Mouse (Mus musculus) limb, embryonic 14.5 days (tissue): Measurements from ENCODE around the gene Rln3. TPM values are rescaled to one million over a fixed set of nuclear protein-coding genes. Genes with fewer than 3 reads are reported as not detected.
"Not testable (repeated sequence)": the region's sequence is repeated elsewhere in the genome, so short reads cannot be mapped to it uniquely, and the experiment has no call there.

Source experiments
- ATAC-seq: fragments of 200-750 bp; cut with Nextera tagmentation; 2 replicates; pipeline ENCODE4 v1.8.0; 2017; ENCODE audit warnings: low read depth, moderate number of reproducible peaks, moderate TSS enrichment; ENCODE audit not compliant: low FRiP score
- DNase-seq: peaks from one replicate; pipeline ENCODE4 v3.0.0-alpha.2; 2015; ENCODE audit warnings: low spot score
- H3K27ac ChIP-seq: fragments of 300-500 bp; sonication (generic); replicated peaks from 2 replicates; pipeline ENCODE4 v1.5.1; 2014; ENCODE audit warnings: low read depth, mild to moderate bottlenecking, low read length, moderate library complexity, mixed read lengths
- H3K27me3 ChIP-seq: fragments of 300-500 bp; sonication (generic); 2 replicates; pipeline ENCODE4 v1.6.1; 2014; ENCODE audit warnings: low read length, mixed read lengths; ENCODE audit not compliant: control insufficient read depth, insufficient read depth
- H3K36me3 ChIP-seq: fragments of 300-500 bp; sonication (generic); 2 replicates; pipeline ENCODE4 v1.6.1; 2014; ENCODE audit warnings: mild to moderate bottlenecking, low read length, moderate library complexity, mixed read lengths; ENCODE audit not compliant: control insufficient read depth, insufficient read depth
- H3K4me1 ChIP-seq: fragments of 300-500 bp; sonication (generic); 2 replicates; pipeline ENCODE4 v1.6.1; 2014; ENCODE audit warnings: antibody characterized with exemption, low read length, mixed read lengths; ENCODE audit not compliant: control insufficient read depth, insufficient read depth
- H3K4me2 ChIP-seq: fragments of 300-500 bp; sonication (generic); replicated peaks from 2 replicates; pipeline ENCODE4 v1.6.1; 2014; ENCODE audit warnings: low read depth, mild to moderate bottlenecking, low read length, moderate library complexity; ENCODE audit not compliant: severe bottlenecking
- H3K4me3 ChIP-seq: fragments of 300-500 bp; sonication (generic); replicated peaks from 2 replicates; pipeline ENCODE4 v1.5.1; 2014; ENCODE audit warnings: low read length
- H3K9ac ChIP-seq: fragments of 300-500 bp; sonication (generic); 2 replicates; pipeline ENCODE4 v1.6.1; 2014; ENCODE audit warnings: mild to moderate bottlenecking, low read depth, low read length, moderate library complexity; ENCODE audit not compliant: severe bottlenecking
- H3K9me3 ChIP-seq: fragments of 300-500 bp; sonication (generic); 2 replicates; pipeline ENCODE4 v1.6.1; 2016; ENCODE audit warnings: low read length; ENCODE audit not compliant: control insufficient read depth
- POLR2A ChIP-seq: fragments of 200-500 bp; IDR thresholded peaks from 2 replicates; pipeline ENCODE4 v1.8.0; 2012; ENCODE audit warnings: inconsistent platforms, mild to moderate bottlenecking, moderate library complexity, borderline replicate concordance; ENCODE audit not compliant: insufficient read depth, insufficient read length; ENCODE audit errors: extremely low read depth
- WGBS: fragments of 180-500 bp; shearing (Covaris S2); extraction: QIAGEN DNeasy Blood & Tissue Kit; methylation state at CpG from one replicate; pipeline ENCODE4 v1.1.7; 2014; 5-methylcytosine and 5-hydroxymethylcytosine counted together
- polyA plus RNA-seq, 2 experiments: library from polyadenylated mRNA; depleted of rRNA in 1 of 2; stranded (reverse) in 1 of 2; unstranded in 1 of 2; fragments of >200 nt; fragmentation: Nextera tagmentation in 1 of 2; extraction: Ambion mirVana in 1 of 2; gene quantifications; 2 replicates each; pipeline versions ENCODE4 v1.2.1 to v1.2.3; 2012 to 2014

Rln3 gene
- polyA plus RNA-seq, 2 experiments = not detected

- Histone ChIP-seq H3K36me3 (no peaks in the 10 kb centered on the region), H3K9ac (no peak overlapping the region), H3K27me3 (peaks cover 34% of the 10 kb centered on the region), H3K4me2 (no peak overlapping the region), H3K9me3 (no peaks in the 10 kb centered on the region), H3K4me1 (peaks cover 31% of the 10 kb centered on the region), H3K4me3 (no peak overlapping the region), H3K27ac (no peak overlapping the region)
- WGBS = 32% methylated on average over 7 of the region's 7 CpGs
- no peak for ATAC-seq
- no peak for DNase-seq
- no peak for TF ChIP-seq POLR2A
Observed at GRCm38 (mm10) chr8:84008362-84008761, 36.4 kb downstream of the Rln3 start.

- not testable (repeated sequence) for H3K4me3 ChIP-seq, H3K4me2 ChIP-seq, ATAC-seq, DNase-seq, H3K27me3 ChIP-seq, H3K9me3 ChIP-seq, H3K27ac ChIP-seq, H3K9ac ChIP-seq
- Histone ChIP-seq H3K4me1 (peaks cover 17% of the 10 kb centered on the region), H3K36me3 (peaks cover 13% of the 10 kb centered on the region)
- WGBS = 91% methylated on average over 7 of the region's 7 CpGs
Observed at GRCm38 (mm10) chr8:84005502-84005901, 39.3 kb downstream of the Rln3 start.

- no peaks in the 10 kb centered on the region for H3K9me3 ChIP-seq
- 1% methylated on average over 30 of the region's 30 CpGs for WGBS
- H3K4me3 ChIP-seq = peak overlapping the region; percentile 63
- peak overlapping the region; percentile 92 for H3K4me2 ChIP-seq
- H3K27ac ChIP-seq = peak overlapping the region; percentile 83
- TF ChIP-seq POLR2A = 0 out of 2 replicates have a peak, but pooled peaks have one; percentile 6
- ATAC-seq = peak; percentile 86
- peak overlapping the region; percentile 69 for H3K9ac ChIP-seq
- peaks cover 15% of the 10 kb centered on the region for H3K4me1 ChIP-seq
- peaks cover 21% of the 10 kb centered on the region for H3K36me3 ChIP-seq
- no peaks in the 10 kb centered on the region for H3K27me3 ChIP-seq
- DNase-seq = peak; percentile 94
Observed at GRCm38 (mm10) chr8:84004533-84005201, 40.1 kb downstream of the Rln3 start.

- H3K4me3 ChIP-seq = peak overlapping the region; percentile 63
- no peak for TF ChIP-seq POLR2A
- no peaks in the 10 kb centered on the region for H3K9me3 ChIP-seq
- WGBS = 68% methylated on average over 6 of the region's 6 CpGs
- peaks cover 22% of the 10 kb centered on the region for H3K4me1 ChIP-seq
- H3K36me3 ChIP-seq = peaks cover 28% of the 10 kb centered on the region
- peak overlapping the region; percentile 92 for H3K4me2 ChIP-seq
- no peaks in the 10 kb centered on the region for H3K27me3 ChIP-seq
- DNase-seq (no peak), ATAC-seq (no peak)
- H3K9ac ChIP-seq = peak overlapping the region; percentile 69
- H3K27ac ChIP-seq = no peak overlapping the region
Observed at GRCm38 (mm10) chr8:84003612-84004246, 41.1 kb downstream of the Rln3 start.

GRCm38 (mm10) chr8:84002957-84003611 is 41.7 kb downstream of the Rln3 start:
- 59% methylated on average over 12 of the region's 12 CpGs for WGBS
- TF ChIP-seq POLR2A = no peak
- no peak for DNase-seq
- ATAC-seq = no peak
- Histone ChIP-seq H3K4me1 (peaks cover 22% of the 10 kb centered on the region), H3K9ac (no peak overlapping the region), H3K27me3 (no peaks in the 10 kb centered on the region), H3K4me3 (peak overlapping the region; percentile 63; the same call in 1 of the 2 replicates), H3K9me3 (no peaks in the 10 kb centered on the region), H3K36me3 (peaks cover 28% of the 10 kb centered on the region), H3K4me2 (no peak overlapping the region), H3K27ac (no peak overlapping the region)
